Mouse (Mus musculus) heart, adult 2 months (tissue): Measurements from ENCODE around the gene Icam1.

Source experiments
- CTCF ChIP-seq: fragments of 200-600 bp; IDR thresholded peaks from 2 replicates; pipeline ENCODE4 v1.8.1; 2022; ENCODE audit warnings: antibody characterized with exemption, mild to moderate bottlenecking, moderate library complexity
- EP300 ChIP-seq: fragments of 200-500 bp; IDR thresholded peaks from 2 replicates; pipeline ENCODE4 v1.6.1; 2011; ENCODE audit warnings: low read depth, low read length, control low read depth; ENCODE audit not compliant: insufficient read depth
- POLR2A ChIP-seq: fragments of 200-500 bp; IDR thresholded peaks from 2 replicates; pipeline ENCODE4 v1.6.1; 2011; ENCODE audit warnings: mild to moderate bottlenecking, low read depth, low read length, control low read depth; ENCODE audit not compliant: insufficient read depth

GRCm38 (mm10) chr9:21067006-21067684, 51.4 kb downstream of the Icam1 start, which contains the start of gene Zglp1:
- no peak for TF ChIP-seq CTCF
- no peak for TF ChIP-seq EP300
- TF ChIP-seq POLR2A: no peak
